Mouse (Mus musculus) urinary bladder, postnatal 36 days (tissue): ENCODE measurements at regions not wholly inside any gene's neighbourhood (a gene's known extent, or its start where the extent isn't known, plus 50 kb on each side); places are given as distances from the start of the nearest gene placed in this dataset.

Experiments
- DNase-seq, 2 experiments: peaks; one replicate each; pipeline ENCODE4 v3.0.0; 2022; ENCODE audit warnings: low spot score in 2 of 2, mixed read lengths in 1 of 2

DNA sequence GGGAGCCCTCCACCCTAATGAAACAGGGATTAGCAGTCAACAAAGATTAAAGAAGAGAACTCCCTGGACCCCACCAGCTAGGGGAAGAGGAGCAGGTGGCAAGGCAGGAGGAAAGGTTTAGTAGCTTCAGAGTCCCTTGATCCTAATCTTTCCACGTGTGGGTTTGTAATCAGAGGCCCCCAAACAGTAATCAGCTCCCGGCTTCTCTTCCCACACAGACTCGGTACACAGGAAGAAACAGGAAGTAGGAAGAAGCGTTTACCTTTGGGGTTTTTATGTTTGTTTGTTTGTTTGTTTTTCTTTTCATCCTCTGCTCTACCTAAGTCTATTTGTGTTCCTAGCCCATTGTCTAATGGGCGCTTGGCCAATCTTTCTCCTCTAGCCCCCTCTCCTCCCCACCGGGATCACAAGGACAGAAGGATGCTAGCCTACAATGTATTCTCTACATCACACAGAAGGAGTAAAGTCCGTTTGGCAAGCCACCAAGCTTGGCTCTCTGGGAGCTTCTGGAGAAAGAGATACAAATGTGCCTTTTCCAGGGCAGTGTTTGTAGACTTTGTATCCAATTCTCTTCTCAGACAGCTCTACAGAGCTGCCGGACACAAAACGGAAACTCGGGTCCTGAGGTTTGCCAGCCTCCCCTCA lies 226.5 kb upstream of the Jarid2 start:
- DNase-seq, result no peak

GRCm38 (mm10) chr13:44503257-44503950 lies 225.9 kb upstream of the Jarid2 start:
- no peak for DNase-seq

GRCm38 (mm10) chr13:44504455-44504854 lies 224.8 kb upstream of the Jarid2 start:
- DNase-seq, result no peak

DNA sequence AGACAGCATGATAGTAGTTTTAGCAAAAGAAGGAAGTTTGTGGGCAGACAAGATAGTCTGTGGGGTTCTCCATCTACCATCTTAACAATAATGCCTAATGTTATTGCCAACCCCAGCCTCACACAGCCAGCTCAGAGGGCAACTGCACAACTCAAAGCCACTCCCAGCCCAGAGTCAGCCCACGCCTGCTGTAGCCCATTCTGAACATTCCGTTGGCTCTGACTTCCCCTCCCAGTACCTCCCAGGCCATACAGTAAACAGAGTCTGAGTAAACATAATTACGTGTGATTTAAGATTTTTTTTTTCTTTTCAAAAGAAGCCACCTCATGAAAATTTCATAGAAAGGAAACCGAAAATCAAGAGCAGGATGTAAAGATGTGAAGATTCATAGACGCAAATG lies 222.3 kb upstream of the Jarid2 start:
- DNase-seq, result no peak

- DNase-seq, result no peak
These were observed 219.6 kb upstream of the Jarid2 start for GRCm38 (mm10) chr13:44509526-44510159.

- DNase-seq, result no peak
These were observed 215.6 kb upstream of the Jarid2 start for GRCm38 (mm10) chr13:44513378-44514285.

DNA sequence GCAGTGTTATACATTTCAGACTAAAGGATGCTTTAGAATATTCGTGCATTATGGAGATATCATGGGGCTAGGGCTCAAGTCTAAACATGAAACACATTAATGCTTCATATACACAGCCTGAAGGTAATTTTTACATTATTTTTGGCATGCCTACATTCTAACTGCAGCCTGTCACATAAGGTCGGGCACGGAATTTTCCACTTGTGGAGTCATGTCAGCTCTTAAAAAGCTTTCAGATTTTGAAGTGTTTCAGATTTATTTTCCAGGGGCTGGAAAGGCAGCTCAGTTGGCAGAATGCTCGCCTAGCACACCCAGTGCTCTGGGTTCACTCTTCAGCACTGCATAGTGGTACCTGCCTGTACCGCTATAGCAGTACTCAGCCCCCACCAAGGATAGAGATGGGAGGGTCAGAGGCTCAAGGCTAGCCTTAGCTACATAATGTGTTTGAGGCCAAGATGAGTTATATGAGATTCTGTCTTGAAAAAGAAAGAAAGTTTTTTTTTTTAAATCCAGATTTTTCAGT lies 214.6 kb upstream of the Jarid2 start:
- no peak for DNase-seq

GRCm38 (mm10) chr13:44516863-44517262 lies 212.4 kb upstream of the Jarid2 start:
- DNase-seq, result no peak

DNA sequence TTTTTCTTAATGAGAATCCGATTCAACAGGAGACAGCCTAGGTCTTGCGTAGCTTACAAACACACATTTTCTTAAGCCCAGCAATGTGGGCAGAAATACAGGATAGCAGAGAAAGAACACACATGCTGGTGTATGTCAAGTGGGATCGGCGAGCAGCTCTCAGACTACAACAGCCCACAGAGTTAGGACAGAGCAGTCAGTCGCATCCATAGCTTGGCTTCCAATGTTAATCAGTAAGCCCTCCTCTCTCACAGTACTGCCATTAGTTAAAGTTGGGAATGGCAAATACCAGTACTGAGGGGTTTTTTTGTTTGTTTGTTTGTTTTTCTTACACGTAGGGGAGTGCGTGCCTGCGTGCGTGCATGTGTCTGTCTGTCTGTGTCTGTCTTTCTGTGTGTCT lies 212.0 kb upstream of the Jarid2 start:
- no peak for DNase-seq

DNA sequence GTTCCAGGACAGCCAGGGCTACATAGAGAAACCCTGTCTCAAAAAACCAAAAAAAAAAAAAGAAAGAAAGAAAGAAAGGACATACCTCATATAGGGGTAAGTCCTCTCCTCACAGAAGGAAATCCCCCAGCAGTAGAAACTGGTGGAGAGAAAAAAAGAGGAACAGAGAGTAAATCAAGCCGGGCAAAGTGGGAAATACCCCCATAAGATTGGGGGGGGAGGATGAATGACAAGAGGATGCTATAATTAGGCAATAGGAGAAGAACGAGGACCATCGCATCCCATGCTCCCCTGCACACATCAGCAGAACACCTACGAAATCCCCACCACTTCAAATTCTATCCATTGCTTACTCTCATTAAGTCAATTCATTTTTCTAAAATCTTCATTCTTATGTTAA lies 211.1 kb upstream of the Jarid2 start:
- no peak for DNase-seq

GRCm38 (mm10) chr13:44523516-44523915 lies 205.8 kb upstream of the Jarid2 start:
- no peak for DNase-seq

- no peak for DNase-seq
These were observed 198.3 kb upstream of the Jarid2 start for GRCm38 (mm10) chr13:44530867-44531564.

- DNase-seq, result no peak
These were observed 196.6 kb upstream of the Jarid2 start for GRCm38 (mm10) chr13:44532631-44533180.

GRCm38 (mm10) chr13:44534575-44535080 lies 194.6 kb upstream of the Jarid2 start:
- DNase-seq, result peak in 1 of 2 experiments; percentile 24

DNA sequence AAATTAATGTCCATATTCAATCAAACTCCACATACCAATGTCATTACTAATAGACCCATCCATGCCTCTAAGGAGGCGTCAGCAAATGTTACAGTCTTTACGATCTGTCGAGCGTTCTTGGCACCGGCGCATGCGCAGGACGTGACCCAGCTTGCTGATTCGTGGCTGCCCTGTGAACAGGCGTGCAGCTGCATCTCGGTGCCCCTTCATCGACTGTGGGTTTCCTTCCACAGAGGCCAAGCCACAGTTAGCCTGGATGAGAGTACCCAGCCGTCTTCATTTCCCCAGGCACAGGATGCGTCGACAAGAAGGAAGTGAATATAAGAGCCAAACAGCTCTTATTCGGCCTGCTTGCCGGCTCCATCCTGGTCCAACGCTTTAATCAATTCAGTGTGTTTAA lies 193.8 kb upstream of the Jarid2 start:
- peak in 1 of 2 experiments; percentile 7 for DNase-seq

DNA sequence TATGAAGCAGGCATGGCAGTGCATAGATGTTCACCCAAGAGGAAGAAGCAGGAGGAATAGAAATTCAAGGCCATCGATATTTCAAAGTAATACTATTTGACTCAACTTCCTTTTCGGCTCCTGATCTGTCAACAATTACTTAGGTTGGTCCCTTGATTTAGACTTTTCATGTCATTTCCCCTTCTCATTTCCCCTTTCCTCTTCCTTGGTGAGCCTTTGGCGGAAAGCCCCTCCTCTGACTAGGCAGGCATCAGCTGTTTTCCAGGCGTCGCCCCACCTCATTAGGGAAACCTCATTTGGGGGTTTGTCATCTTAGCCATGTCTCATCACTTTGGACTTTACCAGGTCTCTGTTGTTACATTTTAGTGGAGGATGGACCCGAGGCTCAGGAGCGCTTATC lies 191.0 kb upstream of the Jarid2 start:
- no peak for DNase-seq

- DNase-seq, result no peak
These were observed 188.9 kb upstream of the Jarid2 start for GRCm38 (mm10) chr13:44540401-44540800.

DNA sequence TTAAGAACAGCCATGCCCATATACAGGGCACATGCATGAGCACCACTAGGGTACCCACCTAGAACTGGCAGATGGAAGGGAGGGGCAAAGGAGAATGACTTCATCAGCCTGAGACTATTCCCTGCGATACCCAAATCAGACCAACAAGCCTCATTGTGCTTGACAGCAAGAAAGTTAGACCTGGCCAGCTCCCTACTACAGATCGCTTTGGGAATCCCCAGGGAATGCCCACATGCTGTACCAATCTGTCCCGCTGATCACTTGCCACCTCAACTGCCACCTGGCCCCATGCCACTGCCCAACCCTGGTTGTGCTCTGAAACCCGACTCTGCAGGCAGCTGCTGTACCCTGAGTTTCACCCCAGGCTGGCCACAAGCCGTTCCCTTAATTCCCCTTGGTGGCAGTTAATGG lies 188.0 kb upstream of the Jarid2 start:
- DNase-seq, result peak in 1 of 2 experiments; percentile 61

- DNase-seq, result no peak
These were observed 184.5 kb upstream of the Jarid2 start for GRCm38 (mm10) chr13:44544786-44545185.

DNA sequence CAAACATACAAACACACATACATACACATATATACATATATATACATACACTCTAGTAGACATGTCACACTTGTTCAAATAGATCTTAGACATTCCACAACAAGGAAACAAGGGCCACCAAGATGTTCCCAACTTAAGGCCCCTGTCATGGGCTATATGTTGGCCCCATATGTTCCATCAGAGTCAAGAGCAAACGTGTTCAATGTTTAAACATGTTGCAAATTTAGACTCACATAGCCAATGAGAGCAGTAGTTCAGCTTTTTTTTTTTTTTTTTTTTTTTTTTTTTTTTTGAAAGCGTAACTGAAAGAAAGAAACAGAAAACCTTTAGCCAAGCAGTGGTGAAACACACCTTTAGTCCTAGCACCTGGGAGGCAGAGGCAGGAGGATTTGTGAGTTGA lies 183.0 kb upstream of the Jarid2 start:
- no peak for DNase-seq

DNA sequence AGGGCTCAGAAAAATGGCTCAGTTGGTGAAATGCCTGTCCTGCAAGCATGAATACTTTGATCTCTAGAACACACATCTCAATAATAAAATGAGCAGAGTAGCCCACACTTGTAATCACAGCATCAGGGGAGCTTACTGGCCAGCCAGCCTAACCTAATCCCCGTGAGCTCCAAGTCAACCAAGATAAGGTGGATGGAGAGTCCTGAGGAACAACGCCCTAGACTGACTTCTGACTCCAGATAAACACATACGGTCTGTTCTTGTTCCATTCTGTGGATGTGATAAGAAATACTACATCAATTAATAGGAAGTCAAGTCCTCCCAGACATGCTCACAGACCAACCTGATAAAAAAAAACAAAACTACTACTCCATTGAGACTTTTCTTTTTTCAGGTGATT lies 180.4 kb upstream of the Jarid2 start:
- no peak for DNase-seq
